8 mouse cellular contexts compared by ENCODE assay signal in the genomic region with DNA sequence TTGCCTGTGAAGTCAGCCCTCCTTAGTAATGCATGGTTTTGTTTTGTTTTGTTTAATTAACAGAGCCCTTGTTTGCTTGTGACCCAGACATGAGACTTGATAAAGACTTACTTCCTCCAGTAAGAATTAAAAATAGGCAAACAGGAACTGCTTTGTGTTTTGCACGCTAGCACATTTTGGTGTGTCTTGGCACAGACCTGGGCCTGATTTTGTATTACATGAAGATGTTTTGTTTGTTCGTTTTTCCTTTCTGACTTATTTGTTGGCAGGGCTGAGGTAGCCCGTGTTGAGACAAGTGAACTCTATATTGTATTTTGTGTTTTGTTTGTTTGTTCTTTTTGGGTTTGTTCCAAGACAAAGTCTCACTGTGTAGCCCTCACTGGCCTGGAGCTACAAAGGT. TPM values are rescaled to one million over a fixed set of nuclear protein-coding genes. Genes with fewer than 3 reads are reported as not detected.
DNase-seq lines count a peak whose midpoint lies in the region; ATAC-seq and TF ChIP-seq lines count a peak whose summit lies in the region.

No protein-coding gene starts in this region.

- no peak for ATAC-seq in heart, embryonic 12.5 days (ENCODE audit: insufficient number of reproducible peaks, low FRiP score)
- ATAC-seq in liver, embryonic 16.5 days (ENCODE audit: low read depth), result no peak
- no peak for ATAC-seq in stomach, embryonic 14.5 days (ENCODE audit: insufficient number of reproducible peaks, insufficient read depth, low FRiP score, low read depth)
- no peak for ATAC-seq in activated CD4-positive, CD25-positive, alpha-beta regulatory T cell, adult 4 months

- peaks cover 0 to 38% of the 10 kb centered on the region in 2 experiments for H3K36me3 ChIP-seq in CH12.LX (replicated peaks in 1 of 2; ENCODE audit: control insufficient read depth in 1 of 2, insufficient read depth in 1 of 2, low read length in 1 of 2)
- H3K36me3 ChIP-seq in heart, embryonic 12.5 days, result no peaks in the 10 kb centered on the region
- H3K36me3 ChIP-seq in liver, embryonic 16.5 days (ENCODE audit: control insufficient read depth, insufficient read depth), result no peaks in the 10 kb centered on the region
- no peaks in the 10 kb centered on the region for H3K36me3 ChIP-seq in stomach, embryonic 14.5 days (ENCODE audit: control insufficient read depth, insufficient read depth, low read length)

- H3K79me2 ChIP-seq in CH12.LX (replicated peaks; ENCODE audit: control insufficient read depth, extremely low read depth, insufficient read depth, poor library complexity, severe bottlenecking), result peaks cover 28% of the 10 kb centered on the region

- in situ Hi-C loops in CH12.LX (cut with MboI; ENCODE audit: low pct_ligation_motif_present, low pct_unique_long_range_greater_than_20kb, low sequenced_read_pairs), result loop anchor here (10.0 kb wide), 1 partner anchor 63 kb away; no protein-coding TSS in a partner anchor

- TF ChIP-seq POLR2A in CH12.LX (IDR thresholded peaks at IDR 0.05; ENCODE audit: low read depth, low read length), result no peak

- H3K4me3 ChIP-seq in CH12.LX (replicated peaks in 1 of 3; ENCODE audit: low read depth in 2 of 3, low read length in 2 of 3, poor library complexity in 1 of 3), result peak overlapping the region; percentile 29 to 97 (median 76)
- peak overlapping the region; percentile 93 for H3K4me3 ChIP-seq in heart, embryonic 12.5 days
- peak overlapping the region; percentile 83 for H3K4me3 ChIP-seq in liver, embryonic 16.5 days (ENCODE audit: low read depth, low read length)
- peak overlapping the region; percentile 78 for H3K4me3 ChIP-seq in stomach, embryonic 14.5 days (ENCODE audit: low read depth, low read length)

- DNase-seq in 3T3-L1 (ENCODE audit: low read depth, low spot score) (peak; percentile 8), CH12.LX (ENCODE audit: extremely low read depth) (no peak)
- DNase-seq in cerebellum, adult 9-10 months, result no peak
- no peak for DNase-seq in spleen, adult 18-20 months

- dilution Hi-C loops in CH12.LX (cut with MboI; ENCODE audit: extremely low pct_ligation_motif_present, extremely low pct_unique_long_range_greater_than_20kb, low sequenced_read_pairs), result no loop called here

- no peak for TF ChIP-seq CTCF in CH12.LX (conservative IDR thresholded peaks at IDR 0.05 in 1 of 2, IDR thresholded peaks at IDR 0.05 in 1 of 2; ENCODE audit: low read depth in 2 of 2, low read length in 2 of 2)

- WGBS in heart, embryonic 12.5 days, result 31% methylated on average over 3 of the region's 3 CpGs
- 16% methylated on average over 3 of the region's 3 CpGs for WGBS in liver, embryonic 16.5 days (ENCODE audit: insufficient replicate concordance)
- 43% methylated on average over 3 of the region's 3 CpGs for WGBS in stomach, embryonic 14.5 days

- no peak for TF ChIP-seq EP300 in CH12.LX (IDR thresholded peaks at IDR 0.05; ENCODE audit: low read length)

- TF ChIP-seq RAD21 in CH12.LX (IDR thresholded peaks at IDR 0.05; ENCODE audit: low read depth, low read length), result no peak

- H3K9me3 ChIP-seq in CH12.LX (replicated peaks; ENCODE audit: low read length), result no peaks in the 10 kb centered on the region
- H3K9me3 ChIP-seq in heart, embryonic 12.5 days (replicated peaks), result no peaks in the 10 kb centered on the region
- H3K9me3 ChIP-seq in liver, embryonic 16.5 days (replicated peaks; ENCODE audit: control insufficient read depth, low read length), result no peaks in the 10 kb centered on the region
- H3K9me3 ChIP-seq in stomach, embryonic 14.5 days (ENCODE audit: control insufficient read depth, low read depth, low read length), result no peaks in the 10 kb centered on the region

- no peak overlapping the region for H3K27ac ChIP-seq in CH12.LX (ENCODE audit: insufficient read depth, low read depth)
- no peak overlapping the region for H3K27ac ChIP-seq in heart, embryonic 12.5 days (ENCODE audit: poor library complexity, severe bottlenecking)
- no peak overlapping the region; the same call in 1 of the 2 replicates for H3K27ac ChIP-seq in liver, embryonic 16.5 days (ENCODE audit: low read length)
- H3K27ac ChIP-seq in stomach, embryonic 14.5 days (ENCODE audit: low read length), result no peak overlapping the region

- H3K4me1 ChIP-seq in CH12.LX (ENCODE audit: control insufficient read depth in 1 of 2, insufficient read depth in 2 of 2), result peaks cover 9 to 34% of the 10 kb centered on the region in 2 experiments
- H3K4me1 ChIP-seq in heart, embryonic 12.5 days (replicated peaks), result peaks cover 17% of the 10 kb centered on the region
- peaks cover 21% of the 10 kb centered on the region for H3K4me1 ChIP-seq in liver, embryonic 16.5 days (ENCODE audit: control insufficient read depth, low read depth, low read length)
- H3K4me1 ChIP-seq in stomach, embryonic 14.5 days (ENCODE audit: control insufficient read depth, insufficient read depth, low read length), result no peaks in the 10 kb centered on the region

- H3K9ac ChIP-seq in CH12.LX (ENCODE audit: insufficient read depth, low read depth), result peak overlapping the region; percentile 84; the same call in 1 of the 2 replicates
- peak overlapping the region; percentile 88 for H3K9ac ChIP-seq in heart, embryonic 12.5 days
- H3K9ac ChIP-seq in liver, embryonic 16.5 days (ENCODE audit: low read depth, low read length), result peak overlapping the region; percentile 81
- H3K9ac ChIP-seq in stomach, embryonic 14.5 days (replicated peaks; ENCODE audit: low read depth, low read length), result peak overlapping the region; percentile 65; the same call in 1 of the 2 replicates

- no peaks in the 10 kb centered on the region for H3K27me3 ChIP-seq in CH12.LX (replicated peaks)
- no peaks in the 10 kb centered on the region for H3K27me3 ChIP-seq in heart, embryonic 12.5 days (replicated peaks)
- no peaks in the 10 kb centered on the region for H3K27me3 ChIP-seq in liver, embryonic 16.5 days (ENCODE audit: control insufficient read depth, insufficient read depth, low read depth, low read length)
- no peaks in the 10 kb centered on the region for H3K27me3 ChIP-seq in stomach, embryonic 14.5 days (ENCODE audit: control insufficient read depth, insufficient read depth, low read length)

- peak overlapping the region; percentile 97 for H3K4me2 ChIP-seq in CH12.LX (ENCODE audit: insufficient read depth, low read depth, poor library complexity, severe bottlenecking)
- H3K4me2 ChIP-seq in heart, embryonic 12.5 days, result peak overlapping the region; percentile 78
- H3K4me2 ChIP-seq in liver, embryonic 16.5 days (ENCODE audit: low read depth, low read length), result peak overlapping the region; percentile 81
- peak overlapping the region; percentile 67 for H3K4me2 ChIP-seq in stomach, embryonic 14.5 days (replicated peaks; ENCODE audit: low read depth, low read length)

TF ChIP-seq in CH12.LX, 34 proteins besides CTCF, POLR2A, EP300 and RAD21 (continues in another document):
- TF ChIP-seq BHLHE40 (IDR thresholded peaks at IDR 0.05; ENCODE audit: low read depth, low read length) (no peak), HCFC1 (IDR thresholded peaks at IDR 0.05; ENCODE audit: low read depth, low read length) (no peak), KAT2A (IDR thresholded peaks at IDR 0.05; ENCODE audit: insufficient replicate concordance, low read length) (no peak), MEF2A (IDR thresholded peaks at IDR 0.05; ENCODE audit: borderline replicate concordance, low read depth, low read length) (no peak), GABPA (IDR thresholded peaks at IDR 0.05; ENCODE audit: insufficient replicate concordance, low read depth, low read length) (no peak), TCF12 (IDR thresholded peaks at IDR 0.05; ENCODE audit: low read depth, low read length) (no peak), ZKSCAN1 (IDR thresholded peaks at IDR 0.05; ENCODE audit: borderline replicate concordance, low read depth, low read length) (no peak)

RNA-seq across cellular contexts. Expression of a gene that starts 0.8 kb away (rescaled TPM):
- total RNA-seq in CH12.LX (2012; rRNA removed), result 63.4 and 71.7 TPM in 2 replicates
- 121 and 127 TPM in 2 replicates for total RNA-seq in CH12.LX (2014; rRNA removed)
- polyA plus RNA-seq in CH12.LX (2012; ENCODE audit: insufficient read length, low read depth), result 63.8 and 75.1 TPM in 2 replicates
- polyA plus RNA-seq in heart, embryonic 12.5 days (2016; fragmentation: Nextera tagmentation; extraction: Ambion mirVana), result 69.6 and 73.6 TPM in 2 replicates
- polyA plus RNA-seq in liver, embryonic 16.5 days (2015; fragmentation: Nextera tagmentation; extraction: Ambion mirVana), result 44.5 and 47.4 TPM in 2 replicates
- 63.5 and 77.2 TPM in 2 replicates for polyA plus RNA-seq in stomach, embryonic 14.5 days (2014; fragmentation: Nextera tagmentation; extraction: Ambion mirVana)
- 100 to 1,000 TPM; 122 to 128 TPM for polyA plus RNA-seq in activated CD4-positive, CD25-positive, alpha-beta regulatory T cell, adult 4 months (2017; shearing (Covaris generic))

RNA-seq across cellular contexts. Expression of a gene that starts 25.5 kb away (rescaled TPM):
- 0.08 TPM in 1 of 2 replicates, not detected in the other for total RNA-seq in CH12.LX (2012; rRNA removed)
- total RNA-seq in CH12.LX (2014; rRNA removed), result 0.07 and 0.12 TPM in 2 replicates
- 0.07 TPM in 1 of 2 replicates, not detected in the other for polyA plus RNA-seq in CH12.LX (2012; ENCODE audit: insufficient read length, low read depth)
- polyA plus RNA-seq in heart, embryonic 12.5 days (2016; fragmentation: Nextera tagmentation; extraction: Ambion mirVana), result 0.10 and 0.14 TPM in 2 replicates
- 0.07 TPM in 1 of 2 replicates, not detected in the other for polyA plus RNA-seq in liver, embryonic 16.5 days (2015; fragmentation: Nextera tagmentation; extraction: Ambion mirVana)
- polyA plus RNA-seq in stomach, embryonic 14.5 days (2014; fragmentation: Nextera tagmentation; extraction: Ambion mirVana), result 0.69 and 0.83 TPM in 2 replicates
- polyA plus RNA-seq in activated CD4-positive, CD25-positive, alpha-beta regulatory T cell, adult 4 months (2017; shearing (Covaris generic)), result under 1 TPM in 1 of 2 experiments, not detected in 1; 0.13 TPM

RNA-seq across cellular contexts. Expression of a gene that starts 29.0 kb away (rescaled TPM):
- 60.4 and 66.7 TPM in 2 replicates for total RNA-seq in CH12.LX (2012; rRNA removed)
- total RNA-seq in CH12.LX (2014; rRNA removed), result 232 and 250 TPM in 2 replicates
- polyA plus RNA-seq in CH12.LX (2012; ENCODE audit: insufficient read length, low read depth), result 75.4 and 77.4 TPM in 2 replicates
- 164 and 166 TPM in 2 replicates for polyA plus RNA-seq in heart, embryonic 12.5 days (2016; fragmentation: Nextera tagmentation; extraction: Ambion mirVana)
- polyA plus RNA-seq in liver, embryonic 16.5 days (2015; fragmentation: Nextera tagmentation; extraction: Ambion mirVana), result 168 and 173 TPM in 2 replicates
- 182 and 183 TPM in 2 replicates for polyA plus RNA-seq in stomach, embryonic 14.5 days (2014; fragmentation: Nextera tagmentation; extraction: Ambion mirVana)
- polyA plus RNA-seq in activated CD4-positive, CD25-positive, alpha-beta regulatory T cell, adult 4 months (2017; shearing (Covaris generic)), result 100 to 1,000 TPM; 223 to 231 TPM

RNA-seq across cellular contexts. Expression of a gene that starts 44.0 kb away (rescaled TPM):
- total RNA-seq in CH12.LX (2012; rRNA removed) (not detected in 2 replicates), CH12.LX (2014; rRNA removed) (not detected in 2 replicates)
- not detected in 2 replicates for polyA plus RNA-seq in CH12.LX (2012; ENCODE audit: insufficient read length, low read depth)
- 1.0 and 1.1 TPM in 2 replicates for polyA plus RNA-seq in heart, embryonic 12.5 days (2016; fragmentation: Nextera tagmentation; extraction: Ambion mirVana)
- not detected in 2 replicates for polyA plus RNA-seq in liver, embryonic 16.5 days (2015; fragmentation: Nextera tagmentation; extraction: Ambion mirVana)
- 0.24 and 0.88 TPM in 2 replicates for polyA plus RNA-seq in stomach, embryonic 14.5 days (2014; fragmentation: Nextera tagmentation; extraction: Ambion mirVana)
- under 1 TPM in 1 of 2 experiments, not detected in 1; 0.63 TPM for polyA plus RNA-seq in activated CD4-positive, CD25-positive, alpha-beta regulatory T cell, adult 4 months (2017; shearing (Covaris generic))
